Mouse (Mus musculus) embryo, embryonic 11 days (tissue): Measurements from ENCODE around the gene Dera.

Source experiments
- DNase-seq: peaks from one replicate; pipeline ENCODE4 v3.0.0-alpha.2; 2015

The Dera gene

DNA sequence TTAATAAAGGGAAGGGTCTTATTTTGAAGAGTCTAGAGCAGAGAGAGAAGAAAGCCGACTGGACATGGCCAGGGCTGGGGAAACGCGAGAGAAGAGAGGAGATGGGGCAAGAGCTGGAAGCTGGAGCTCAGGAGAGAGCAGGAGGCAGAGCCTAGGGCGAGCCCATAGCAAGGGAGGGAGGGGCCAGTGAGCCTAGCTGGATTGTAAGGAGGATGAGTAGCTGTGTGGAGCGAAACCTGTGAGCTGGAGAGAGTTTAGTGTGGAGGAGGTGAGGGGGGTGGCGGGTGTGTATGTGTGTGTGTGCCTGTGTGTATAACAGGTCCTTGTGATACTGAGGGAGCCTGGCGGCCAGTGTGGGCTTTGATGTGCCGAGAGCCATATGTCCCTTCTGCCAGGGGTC lies 5.3 kb downstream of the Dera start:
- DNase-seq: peak; percentile 46

DNA sequence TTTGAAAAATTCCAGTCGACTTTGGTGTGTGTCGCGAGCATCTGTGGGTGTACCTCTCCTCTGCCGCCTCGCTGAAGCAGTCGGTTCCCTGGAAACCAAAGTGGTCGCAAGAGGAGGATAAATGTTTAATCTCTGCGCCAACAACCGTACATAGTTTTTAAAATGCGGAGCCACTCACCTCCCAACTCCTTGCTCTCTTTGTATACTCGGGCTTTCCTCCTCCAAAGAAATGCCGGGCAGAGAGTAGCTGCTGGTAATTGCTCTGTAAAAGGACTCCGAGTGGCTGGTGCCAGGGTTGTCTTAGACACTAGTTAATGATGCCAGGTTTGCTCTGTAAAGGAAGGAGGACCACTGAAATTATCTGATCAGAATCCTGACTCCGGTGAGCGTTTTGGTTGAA lies 6.6 kb downstream of the Dera start:
- DNase-seq: no peak

DNA sequence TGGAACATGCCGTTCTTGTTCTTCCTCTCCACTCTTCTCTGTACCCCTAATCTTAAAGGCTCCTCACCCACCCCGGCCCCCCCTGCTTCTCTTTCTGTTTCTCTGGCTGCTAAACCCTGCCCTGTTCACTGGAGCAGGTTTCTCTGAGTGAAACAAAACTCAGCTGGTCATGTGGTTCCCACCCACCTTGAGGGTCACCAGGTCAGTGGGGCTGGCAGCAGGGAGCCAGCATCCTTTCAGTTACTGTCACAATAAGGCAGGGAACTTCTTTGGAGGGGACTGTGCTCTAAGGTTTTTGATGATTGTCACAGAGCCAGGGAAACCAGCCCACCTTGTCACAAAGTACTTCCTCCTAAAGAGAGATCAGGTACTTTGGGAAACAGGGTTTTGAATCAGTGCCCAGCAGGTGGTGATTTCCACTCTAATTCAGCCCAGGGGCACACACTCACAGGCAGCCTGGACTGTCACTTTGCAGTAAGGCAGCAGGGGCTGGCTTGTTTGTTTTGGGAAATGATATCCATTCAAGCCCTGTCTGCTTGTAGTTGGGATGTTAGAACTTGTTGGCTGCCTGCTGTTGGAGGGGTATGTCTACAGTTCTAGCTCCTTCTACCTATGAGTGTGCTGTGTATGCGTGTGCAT lies 10.3 kb downstream of the Dera start:
- no peak for DNase-seq

DNA sequence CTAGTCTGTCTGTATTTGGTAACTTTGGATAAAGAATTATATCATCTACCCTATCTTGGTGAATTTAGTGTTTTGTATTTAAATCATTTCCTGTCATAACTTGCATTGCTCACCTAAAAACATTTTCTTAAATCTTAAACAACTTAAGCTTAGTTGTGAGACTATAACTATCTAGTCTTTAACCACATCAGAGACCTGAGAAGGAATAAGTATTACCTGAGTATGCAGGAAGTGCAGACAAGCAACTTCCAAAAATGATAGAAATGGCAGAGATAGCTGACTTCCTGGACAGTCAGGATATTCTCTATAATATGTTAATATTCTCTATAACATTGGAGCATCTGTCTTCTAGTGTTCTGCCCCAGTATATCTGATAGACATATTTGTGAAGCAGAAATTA lies 11.8 kb downstream of the Dera start:
- DNase-seq: no peak

DNA sequence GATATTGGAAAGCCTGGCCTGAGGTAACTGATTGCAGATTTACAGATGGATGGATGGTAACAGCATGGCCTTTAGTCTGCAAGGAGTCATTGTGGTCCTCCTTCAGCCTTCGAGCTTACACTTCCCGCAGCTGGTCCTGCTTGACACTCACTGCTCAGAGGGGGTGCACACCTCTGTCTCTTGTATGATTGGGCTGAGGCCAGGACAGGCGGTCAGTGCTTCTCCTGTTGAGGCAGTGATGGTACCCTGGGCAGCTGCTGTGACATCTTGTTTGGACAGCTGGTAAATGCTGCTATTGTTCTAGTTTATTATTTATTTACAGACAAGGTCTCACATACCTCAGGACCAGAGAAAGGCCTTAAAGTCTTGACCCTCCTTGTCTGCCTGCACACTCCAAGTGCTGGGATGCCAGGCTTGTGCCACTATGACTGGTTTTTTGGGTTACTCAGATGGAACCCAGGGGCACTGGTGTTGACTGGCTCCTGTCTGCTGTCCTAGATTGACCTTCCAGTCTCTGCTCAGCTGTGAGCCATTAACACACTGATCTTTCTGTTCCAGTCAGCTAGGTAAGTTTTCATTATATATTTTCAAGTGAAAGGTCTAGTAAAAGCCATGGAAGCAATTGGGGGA lies 17.4 kb downstream of the Dera start:
- DNase-seq: no peak

DNA sequence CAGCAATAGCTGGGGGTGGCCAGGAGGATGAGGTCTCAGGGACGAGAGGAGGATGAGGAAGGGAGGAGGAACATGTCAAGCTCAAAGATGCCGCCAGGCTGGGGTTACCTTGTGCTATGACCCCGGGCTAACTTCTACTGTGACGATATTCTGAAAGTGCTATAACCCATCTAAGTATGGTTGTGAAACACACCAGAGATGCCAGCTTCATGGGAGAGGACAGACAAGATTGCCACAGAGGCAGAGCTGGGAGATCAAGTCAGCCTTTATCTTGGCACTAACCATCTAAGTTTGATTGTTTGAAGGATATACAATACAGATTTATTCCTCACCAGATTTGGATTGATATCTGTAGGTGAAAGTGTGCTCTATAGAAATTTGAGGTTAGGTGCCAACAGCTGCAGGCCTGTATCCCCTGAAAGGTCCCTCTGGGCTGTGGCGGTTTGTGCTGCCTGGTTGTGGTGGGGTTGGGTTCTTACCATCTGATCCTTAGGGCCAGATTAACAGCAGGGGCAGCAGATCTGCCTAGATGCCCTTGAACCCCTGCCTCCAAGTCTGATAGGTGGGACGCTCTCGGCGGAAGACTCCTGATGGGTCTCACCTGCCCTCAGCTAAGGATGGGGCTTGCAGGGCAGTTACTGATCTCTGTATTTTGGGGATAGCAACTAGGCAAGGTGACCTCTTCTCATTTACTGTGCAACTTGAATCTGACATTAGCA lies 18.7 kb downstream of the Dera start:
- no peak for DNase-seq

DNA sequence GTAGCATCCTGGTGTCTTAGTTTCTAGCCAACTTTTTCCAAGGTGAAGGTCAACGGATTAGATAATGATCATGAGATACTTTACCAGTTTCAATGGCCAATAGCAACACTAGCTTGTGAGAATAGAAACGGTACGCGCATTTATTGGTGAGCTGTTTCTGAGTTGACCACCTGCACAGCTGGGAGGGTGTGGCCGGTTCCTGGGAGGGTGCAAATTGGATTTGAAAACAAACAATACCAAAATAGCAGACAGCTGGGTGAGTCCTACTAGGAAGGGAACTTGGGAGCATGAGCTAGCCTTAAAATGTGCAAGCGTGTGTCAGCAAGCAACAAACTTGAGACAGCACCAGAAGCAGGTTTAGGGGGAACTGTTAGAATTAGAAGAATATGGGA lies 19.3 kb downstream of the Dera start:
- DNase-seq: no peak

DNA sequence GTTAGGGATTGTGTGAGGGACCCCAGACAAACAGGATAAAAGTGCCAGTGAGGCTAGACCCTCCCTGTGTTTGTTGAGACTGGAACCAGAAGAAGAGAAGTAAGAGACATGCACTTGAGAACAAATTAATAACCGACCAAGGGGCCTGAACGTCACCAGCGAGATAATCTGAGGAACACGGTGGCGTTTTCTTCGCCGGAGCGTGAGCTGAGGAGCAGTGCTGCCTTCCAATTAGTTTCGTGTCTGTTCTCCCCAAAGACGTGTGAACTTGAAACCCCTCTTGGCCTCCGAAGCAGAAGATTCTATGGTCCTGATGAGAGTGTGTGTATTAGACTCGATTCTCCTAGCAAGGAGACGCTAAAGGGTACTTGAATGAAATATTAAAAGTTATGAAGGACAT lies 19.8 kb downstream of the Dera start:
- no peak for DNase-seq

DNA sequence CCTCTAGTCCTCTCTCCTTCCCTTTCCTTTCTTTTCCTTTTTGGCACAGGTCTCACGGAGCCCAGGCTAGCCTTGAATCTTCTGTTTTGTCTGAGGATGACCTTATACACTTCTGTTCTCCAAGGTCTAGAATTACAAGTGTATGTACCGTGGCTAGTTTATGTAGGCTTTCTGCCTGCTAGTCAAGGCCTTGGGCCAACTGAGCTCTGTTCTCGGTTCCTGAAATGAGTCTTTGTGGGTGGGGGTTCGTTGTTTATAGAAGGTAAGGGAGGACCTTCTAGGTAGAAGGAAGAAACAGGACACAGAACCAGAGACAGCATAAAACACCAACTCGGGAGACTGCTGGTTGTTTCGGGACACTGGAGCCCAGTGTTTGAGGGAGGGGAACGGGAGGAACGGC lies 20.8 kb downstream of the Dera start:
- no peak for DNase-seq

DNA sequence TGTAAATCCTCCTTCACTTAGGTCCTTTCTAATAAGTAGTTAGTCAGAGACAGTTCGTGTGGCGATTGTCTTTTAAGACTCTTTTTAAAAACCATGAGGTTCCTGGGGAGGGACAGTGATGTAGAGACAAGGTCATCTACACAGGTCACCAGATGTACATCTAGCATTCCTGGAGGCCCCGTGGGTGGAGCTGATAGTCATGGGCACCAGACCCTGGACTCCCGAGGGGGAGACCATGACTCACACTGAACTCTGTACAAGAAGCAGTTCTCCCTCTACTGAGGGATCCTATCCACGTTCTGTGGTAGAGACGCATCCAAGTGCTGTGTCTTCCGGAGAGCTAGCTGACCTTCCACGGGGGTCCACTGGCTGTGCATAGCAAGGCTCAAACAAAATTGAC lies 22.6 kb downstream of the Dera start:
- no peak for DNase-seq

DNA sequence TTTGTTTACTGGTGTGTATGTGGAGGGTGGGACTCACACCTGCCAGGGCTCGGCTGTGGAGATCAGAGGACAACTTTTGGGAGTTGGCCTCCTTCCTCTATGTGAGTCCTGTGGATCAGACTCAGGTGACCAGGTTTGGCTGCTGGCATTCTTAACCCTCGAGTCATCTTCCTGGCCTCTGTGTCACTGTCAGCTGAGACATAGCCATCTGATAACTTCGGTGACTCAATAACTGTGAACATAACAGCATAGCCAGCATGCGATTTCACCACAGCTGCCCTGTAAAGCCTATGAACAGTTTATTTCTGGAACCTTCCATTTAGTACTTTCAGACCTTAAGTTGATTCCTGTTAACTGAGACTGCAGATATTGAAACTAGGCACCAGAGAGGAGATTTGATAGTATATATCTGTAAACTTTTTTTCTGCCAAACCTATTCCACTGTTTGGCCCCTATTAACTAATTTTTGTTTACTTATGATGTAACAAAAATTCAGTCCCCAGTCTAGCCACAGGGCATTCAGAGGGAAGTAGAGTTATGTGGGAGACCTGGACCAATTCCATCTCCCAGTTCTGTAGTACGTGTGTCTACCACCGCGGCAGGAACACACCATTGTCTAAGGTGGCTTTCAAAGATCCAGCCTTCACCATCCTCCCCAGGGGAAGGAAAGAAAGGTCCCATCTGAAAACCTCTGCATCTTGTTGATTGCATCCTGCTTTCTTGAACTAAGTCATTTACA lies 29.7 kb downstream of the Dera start:
- DNase-seq: no peak

DNA sequence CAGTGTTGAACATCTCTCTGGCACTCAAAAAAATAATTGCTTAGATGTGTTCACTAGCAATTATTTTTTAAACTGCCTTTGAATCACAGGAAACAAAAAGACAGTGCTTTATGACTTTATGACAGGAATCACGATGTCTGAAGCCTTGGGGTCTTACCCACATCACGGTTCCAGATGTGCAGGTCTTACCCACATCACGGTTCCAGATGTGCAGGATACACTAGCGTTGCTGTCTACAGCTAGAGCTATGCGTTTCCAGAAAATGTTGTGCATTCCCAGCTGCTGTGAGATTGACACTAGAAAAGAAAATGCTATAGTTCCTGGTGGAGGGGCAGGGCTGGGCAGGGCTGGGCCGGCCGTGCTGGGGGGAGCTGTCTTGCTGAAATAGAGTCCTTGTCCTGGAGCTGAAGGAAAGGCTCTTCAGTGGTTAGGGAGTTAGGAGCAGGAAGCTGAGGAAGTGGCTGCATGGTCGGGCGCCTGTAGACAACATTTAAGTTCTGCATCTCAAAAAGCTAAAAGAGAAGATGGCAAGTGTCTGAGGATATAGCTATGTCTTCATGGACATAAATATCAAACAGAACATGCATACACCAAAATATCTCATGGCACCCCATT lies 34.7 kb downstream of the Dera start:
- peak; percentile 34 for DNase-seq

DNA sequence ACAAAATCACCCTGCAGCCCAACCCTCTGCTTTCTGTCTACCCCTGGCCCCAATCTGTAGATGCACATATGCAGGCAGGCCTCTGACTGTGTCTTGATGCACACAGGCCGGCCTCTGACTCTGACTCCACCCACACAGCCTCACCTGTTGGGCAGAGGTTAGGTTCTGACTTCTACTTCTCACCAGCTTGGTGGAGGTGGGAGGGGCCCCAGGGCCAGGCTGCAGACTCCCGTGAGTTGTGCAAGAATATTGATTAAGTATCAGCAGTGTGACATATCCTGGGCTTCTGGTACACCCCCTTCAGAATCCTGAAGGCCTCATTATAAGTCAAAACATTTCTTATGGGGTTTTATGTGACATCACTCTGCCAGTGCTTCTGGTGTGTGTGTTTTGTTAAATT lies 35.3 kb downstream of the Dera start:
- DNase-seq: no peak

DNA sequence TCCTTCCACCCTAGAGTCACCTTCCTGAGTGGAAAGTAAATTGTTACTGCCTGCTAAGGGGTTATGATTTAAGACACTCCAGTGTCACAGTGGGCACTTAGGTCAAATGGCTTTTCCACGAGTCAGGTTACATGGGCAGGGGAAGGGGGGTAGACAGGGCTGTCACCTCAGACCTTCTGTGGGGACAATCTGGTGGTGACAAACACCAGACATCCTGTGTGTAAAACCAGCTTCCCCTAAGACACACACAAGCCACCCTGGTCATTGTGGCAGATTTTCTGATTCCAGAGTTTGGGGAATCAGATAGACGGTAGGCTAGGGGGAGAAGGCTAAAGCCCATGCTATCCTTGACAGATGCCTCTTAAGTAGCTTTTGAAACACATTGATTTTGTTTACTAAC lies 41.1 kb downstream of the Dera start:
- DNase-seq: no peak

DNA sequence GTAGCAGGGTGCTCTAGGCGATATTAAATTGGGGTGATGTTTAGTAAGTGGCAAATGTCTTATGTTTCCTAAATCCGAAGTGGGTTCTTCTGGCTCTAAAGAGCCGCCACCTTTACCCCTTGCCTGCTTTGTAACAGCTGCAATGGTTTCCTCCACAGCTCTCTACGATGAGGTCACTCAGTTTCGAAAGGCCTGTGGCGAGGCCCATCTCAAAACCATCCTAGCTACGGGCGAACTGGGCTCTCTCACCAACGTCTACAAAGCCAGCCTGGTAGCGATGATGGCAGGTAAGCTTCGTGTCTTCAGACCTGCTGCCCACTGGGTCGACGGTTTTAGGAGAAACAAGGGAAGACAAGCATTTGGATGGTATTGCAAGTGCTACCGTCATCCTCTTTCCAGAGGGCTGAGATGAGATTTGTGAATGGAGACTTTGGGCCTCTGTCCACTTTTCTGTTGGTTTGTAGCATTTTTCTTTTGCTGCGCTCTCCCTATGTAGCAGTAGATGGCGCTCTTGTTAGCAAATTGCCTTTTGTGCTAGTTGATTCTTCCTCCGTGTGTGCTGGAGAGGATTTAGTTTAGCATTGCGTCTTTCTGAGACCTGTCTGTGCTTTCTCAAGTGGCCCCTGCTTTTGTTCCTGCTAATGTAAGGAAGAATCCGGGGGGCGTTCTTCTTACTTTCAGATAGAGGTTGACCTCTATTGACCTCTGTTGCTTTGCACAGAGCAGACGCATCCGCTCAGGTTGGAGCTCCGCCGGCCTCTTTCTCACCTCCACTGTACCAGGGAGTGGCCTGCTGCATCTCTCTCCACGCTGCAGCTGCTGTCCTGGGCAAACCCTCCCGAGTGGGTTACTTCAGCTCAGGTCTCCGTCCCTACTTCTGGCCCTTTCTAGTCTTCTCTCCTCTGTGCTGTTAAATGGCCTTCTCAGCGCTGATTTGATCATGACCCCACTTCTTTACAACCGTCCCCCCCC lies 42.5 kb downstream of the Dera start:
- DNase-seq: peak; percentile 75

DNA sequence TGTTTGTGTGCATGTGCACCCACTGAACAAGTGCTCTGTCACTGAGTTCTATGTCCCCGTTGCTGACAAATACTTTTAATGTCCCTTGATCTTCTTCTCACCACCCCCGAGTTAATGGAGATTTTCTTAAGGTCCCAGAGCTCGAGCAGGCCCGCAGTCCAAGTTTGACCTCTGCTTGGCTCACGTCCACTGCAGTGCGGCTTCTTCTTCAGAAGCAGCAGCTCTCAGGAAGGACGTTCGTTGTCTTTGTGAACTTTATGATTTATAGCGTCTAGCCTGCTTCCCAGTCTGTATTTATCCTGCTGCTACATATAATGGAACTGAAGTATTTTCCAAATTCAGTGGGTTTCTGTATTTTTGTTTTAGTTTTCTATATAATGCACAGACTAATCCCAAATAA lies 44.9 kb downstream of the Dera start:
- DNase-seq: no peak

DNA sequence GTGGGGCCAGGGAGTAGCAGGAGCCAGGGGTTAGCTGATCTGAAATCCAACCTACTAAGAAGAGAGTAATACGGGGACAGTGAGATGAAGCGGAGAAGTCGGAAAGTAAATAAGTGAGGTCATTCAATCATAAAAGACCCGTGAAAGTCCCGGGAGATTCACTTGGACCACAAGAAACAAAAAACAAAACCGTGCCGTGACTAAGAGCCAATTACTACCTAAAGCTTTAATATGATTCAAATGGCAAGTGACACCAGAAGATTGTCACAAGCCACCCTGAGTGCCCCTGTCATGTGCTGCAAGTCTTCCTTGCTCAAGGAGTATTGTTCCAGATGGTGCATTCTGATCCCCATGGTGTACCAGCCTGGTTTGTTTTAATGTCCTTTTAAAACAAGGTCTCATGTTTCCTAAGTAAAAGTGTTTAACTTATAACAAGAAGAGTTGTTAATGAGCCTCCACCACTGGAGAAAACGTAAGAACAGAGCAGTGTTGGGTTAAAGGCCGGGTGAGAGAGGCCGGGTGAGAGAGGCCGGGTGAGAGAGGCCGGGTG lies 49.2 kb downstream of the Dera start:
- DNase-seq: no peak

DNA sequence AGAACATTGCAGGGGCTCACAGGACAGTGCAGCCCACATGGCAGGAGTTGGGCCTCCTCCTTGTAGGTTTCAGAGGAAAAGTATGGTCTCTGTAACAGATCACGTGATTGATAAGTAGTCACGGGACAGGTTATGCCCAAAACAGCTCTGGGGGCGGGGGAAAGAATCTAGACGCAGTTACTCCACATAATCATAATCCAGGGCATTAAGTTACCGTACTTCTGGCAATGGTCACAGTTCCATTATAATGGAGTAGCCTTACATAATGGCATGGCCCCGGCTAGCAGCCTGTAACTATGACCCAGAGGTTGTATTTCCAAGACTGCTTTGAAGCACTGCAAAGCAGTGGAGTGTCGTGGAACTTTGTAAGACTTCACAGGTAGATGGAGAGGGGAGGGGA lies 49.8 kb downstream of the Dera start:
- no peak for DNase-seq

DNA sequence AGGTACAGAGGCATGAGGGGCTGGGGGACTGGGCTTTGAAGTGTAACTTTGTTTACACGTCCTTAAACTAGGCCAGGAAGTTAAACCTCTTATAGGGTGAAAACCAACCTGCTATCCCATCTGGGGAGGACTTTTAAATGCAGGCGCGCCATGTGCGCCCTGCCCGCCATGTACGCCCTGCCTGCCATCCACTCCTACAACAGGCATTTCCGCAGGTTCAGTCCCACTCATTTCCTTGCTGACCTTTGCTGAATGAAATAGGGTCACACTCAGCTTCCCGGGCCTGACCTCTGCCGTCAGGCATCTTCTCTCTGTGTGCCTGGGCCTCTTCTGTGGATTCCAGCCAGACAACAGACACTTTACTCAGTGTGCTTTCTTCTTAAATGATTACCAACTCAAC lies 50.3 kb downstream of the Dera start:
- DNase-seq: peak; percentile 27

DNA sequence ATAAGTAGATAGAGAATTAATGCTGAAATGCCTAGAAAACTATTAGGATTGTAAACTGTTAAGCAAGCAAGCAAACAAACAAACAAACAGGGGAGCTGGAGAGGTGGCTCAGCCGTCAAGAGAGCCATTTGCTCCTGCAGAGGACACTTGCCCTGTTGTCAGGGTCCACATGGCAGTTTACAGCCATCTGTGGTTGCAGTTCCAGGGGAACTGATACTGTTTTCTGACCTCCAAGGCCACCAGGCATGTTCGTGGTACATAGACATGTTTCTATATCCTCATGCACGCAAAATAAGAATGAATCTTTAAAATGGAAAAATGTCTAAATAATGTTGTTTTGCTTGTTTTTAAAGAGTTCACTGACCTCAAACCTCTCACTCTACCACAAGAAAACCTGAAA lies 52.0 kb downstream of the Dera start:
- no peak for DNase-seq

DNA sequence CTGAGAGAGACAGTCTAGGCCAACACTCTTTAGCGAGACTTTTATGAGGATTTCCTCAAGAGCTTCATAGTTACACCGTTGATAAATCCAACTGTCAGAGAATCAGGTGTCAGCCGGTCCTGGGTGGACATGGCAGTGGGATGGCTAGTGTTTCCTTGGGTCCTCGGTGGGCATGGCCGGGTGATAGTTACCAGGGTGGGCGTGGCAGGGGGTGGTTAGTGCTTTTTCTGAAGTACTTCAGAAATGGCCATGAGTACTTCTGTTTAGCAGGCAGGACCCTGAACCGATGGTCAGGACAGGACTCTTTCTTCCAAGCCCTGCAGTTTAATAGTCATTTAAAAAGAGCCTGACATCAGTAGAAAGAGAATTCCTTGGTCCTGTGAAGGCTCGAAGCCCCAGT lies 52.5 kb downstream of the Dera start:
- no peak for DNase-seq

DNA sequence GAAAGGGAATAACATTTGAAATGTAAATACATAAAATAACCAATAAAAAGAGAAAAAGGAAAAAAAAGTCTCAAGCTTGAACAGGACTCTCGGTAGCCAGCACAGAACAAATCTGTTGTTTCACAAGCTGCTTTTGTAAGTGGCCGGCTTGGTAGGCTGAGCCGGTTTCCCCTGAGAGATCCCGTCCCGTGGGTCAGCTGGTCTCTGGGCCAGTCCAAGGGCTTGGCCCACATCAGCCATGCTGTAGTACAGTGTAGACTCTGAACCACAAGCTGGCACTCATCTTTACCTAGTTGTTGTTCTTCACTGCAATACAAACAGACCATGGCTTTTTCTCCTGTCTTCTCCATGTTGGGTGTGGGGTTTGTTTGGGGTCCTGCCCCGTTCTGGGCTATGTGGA lies 53.0 kb downstream of the Dera start:
- DNase-seq: no peak
